Mouse (Mus musculus): ENCODE measurements around the gene Plpp3.
A peak's percentile ranks its signal among the peaks of the same experiment; 100 is the strongest.

Plpp3 gene

GRCm38 (mm10) chr4:105157276-105158168, at the start of gene Plpp3:
Gene Plpp3, plus strand, starts transcription at chr4:105157347.
- peak; percentile 95 for DNase-seq (ENCODE audit: low read depth, low spot score)

GRCm38 (mm10) chr4:105107943-105108640, 49.1 kb upstream of the Plpp3 start:
- no peak for DNase-seq (ENCODE audit: low read depth, low spot score)

GRCm38 (mm10) chr4:105108641-105109198, 48.4 kb upstream of the Plpp3 start:
- no peak for DNase-seq (ENCODE audit: low read depth, low spot score)

- DNase-seq (ENCODE audit: low read depth, low spot score): no peak
These were observed 47.8 kb upstream of the Plpp3 start, which contains the start of gene Prkaa2 for GRCm38 (mm10) chr4:105109199-105109989. Gene Prkaa2, minus strand, starts transcription at chr4:105109890.

- peak; percentile 26 for DNase-seq (ENCODE audit: low read depth, low spot score)
These were observed 47.0 kb upstream of the Plpp3 start for GRCm38 (mm10) chr4:105109990-105110683.

- DNase-seq (ENCODE audit: low read depth, low spot score): no peak
These were observed 46.5 kb upstream of the Plpp3 start for GRCm38 (mm10) chr4:105110684-105111035.

- DNase-seq (ENCODE audit: low read depth, low spot score): no peak
These were observed 45.4 kb upstream of the Plpp3 start for GRCm38 (mm10) chr4:105111770-105112169.

GRCm38 (mm10) chr4:105113042-105113441, 44.1 kb upstream of the Plpp3 start:
- DNase-seq (ENCODE audit: low read depth, low spot score): no peak

GRCm38 (mm10) chr4:105113468-105113867, 43.7 kb upstream of the Plpp3 start:
- no peak for DNase-seq (ENCODE audit: low read depth, low spot score)

GRCm38 (mm10) chr4:105121081-105121480, 36.1 kb upstream of the Plpp3 start:
- no peak for DNase-seq (ENCODE audit: low read depth, low spot score)

GRCm38 (mm10) chr4:105122429-105122828, 34.7 kb upstream of the Plpp3 start:
- DNase-seq (ENCODE audit: low read depth, low spot score): peak; percentile 57

- no peak for DNase-seq (ENCODE audit: low read depth, low spot score)
These were observed 27.9 kb upstream of the Plpp3 start for GRCm38 (mm10) chr4:105129212-105129611.

- no peak for DNase-seq (ENCODE audit: low read depth, low spot score)
These were observed 25.3 kb upstream of the Plpp3 start for GRCm38 (mm10) chr4:105131756-105132314.

- no peak for DNase-seq (ENCODE audit: low read depth, low spot score)
These were observed 23.6 kb upstream of the Plpp3 start for GRCm38 (mm10) chr4:105133350-105134050.

GRCm38 (mm10) chr4:105149492-105149891, 7.7 kb upstream of the Plpp3 start:
- DNase-seq (ENCODE audit: low read depth, low spot score): no peak

GRCm38 (mm10) chr4:105151911-105152690, 5.0 kb upstream of the Plpp3 start:
- DNase-seq (ENCODE audit: low read depth, low spot score): peak; percentile 83

GRCm38 (mm10) chr4:105153227-105153626, 3.9 kb upstream of the Plpp3 start:
- DNase-seq (ENCODE audit: low read depth, low spot score): no peak

- no peak for DNase-seq (ENCODE audit: low read depth, low spot score)
These were observed 866 bp upstream of the Plpp3 start for GRCm38 (mm10) chr4:105156281-105156680.

GRCm38 (mm10) chr4:105156955-105157275, 232 bp upstream of the Plpp3 start:
- no peak for DNase-seq (ENCODE audit: low read depth, low spot score)

All from forelimb bud, embryonic 11.5 days (tissue).